Mouse (Mus musculus) layer of hippocampus, adult 18-20 months (tissue): ENCODE data around the gene Herc4. TPM values are rescaled to one million over a fixed set of nuclear protein-coding genes. Genes with fewer than 3 reads are reported as not detected.
"Not testable (repeated sequence)": the region's sequence is repeated elsewhere in the genome, so short reads cannot be mapped to it uniquely, and the experiment has no call there.

ENCODE experiments used
- DNase-seq, 2 experiments: peaks; one replicate each; pipeline ENCODE4 v3.0.0; 2022; ENCODE audit warnings: low spot score in 2 of 2
- total RNA-seq, 2 experiments: library from RNA; stranded (reverse); gene quantifications; 2 replicates each; pipeline ENCODE4 v1.2.3; 2021

The Herc4 gene
- total RNA-seq, 2 experiments from 2014 or later: 31.7 to 36.1 TPM

GRCm38 (mm10) chr10:63348291-63348690 lies 104.7 kb downstream of the Herc4 start:
- no peak for DNase-seq

- no peak for DNase-seq
These were observed 107.1 kb downstream of the Herc4 start for GRCm38 (mm10) chr10:63350666-63351065.

- DNase-seq: not testable (repeated sequence)
These were observed 107.5 kb downstream of the Herc4 start for GRCm38 (mm10) chr10:63351099-63351498.

GRCm38 (mm10) chr10:63352111-63352510 lies 108.5 kb downstream of the Herc4 start:
- peak in 1 of 2 experiments; percentile 20 for DNase-seq

- DNase-seq: no peak
These were observed 116.9 kb downstream of the Herc4 start for GRCm38 (mm10) chr10:63360502-63360901.

- DNase-seq: no peak
These were observed 122.4 kb downstream of the Herc4 start for GRCm38 (mm10) chr10:63365918-63366455.

GRCm38 (mm10) chr10:63367386-63367785 lies 123.8 kb downstream of the Herc4 start:
- DNase-seq: no peak

Other genes with a start within 250 kb of the Herc4 start
- gene Hnrnph3, start 219.6 kb upstream of the Herc4 start, total RNA-seq: 10 to 100 TPM; 51.5 to 55.5 TPM
- gene Pbld2, start 219.5 kb upstream of the Herc4 start, total RNA-seq: 1 to 10 TPM; 1.7 to 1.9 TPM
- under 1 TPM; 0.35 to 0.43 TPM for gene Pbld1, start 183.6 kb upstream of the Herc4 start, total RNA-seq
- gene Atoh7, start 144.2 kb upstream of the Herc4 start, total RNA-seq: 1 to 10 TPM in 1 of 2 experiments, under 1 TPM in 1; 0.79 to 2.4 TPM
- 1 to 10 TPM; 1.7 to 2.4 TPM for gene Mypn, start 39.9 kb upstream of the Herc4 start, total RNA-seq
- 10 to 100 TPM; 12.7 to 15.3 TPM for gene Sirt1, start 137.9 kb downstream of the Herc4 start, total RNA-seq
- 10 to 100 TPM; 20.8 to 23.4 TPM for gene Dnajc12, start 138.6 kb downstream of the Herc4 start, total RNA-seq
- gene Gm7075, start 178.0 kb downstream of the Herc4 start, total RNA-seq: not detected
- 1 to 10 TPM; 1.4 to 2.6 TPM for gene Ctnna3, start 186.3 kb downstream of the Herc4 start, total RNA-seq